ENCODE assay signal across 8 mouse cellular contexts in the genomic region with DNA sequence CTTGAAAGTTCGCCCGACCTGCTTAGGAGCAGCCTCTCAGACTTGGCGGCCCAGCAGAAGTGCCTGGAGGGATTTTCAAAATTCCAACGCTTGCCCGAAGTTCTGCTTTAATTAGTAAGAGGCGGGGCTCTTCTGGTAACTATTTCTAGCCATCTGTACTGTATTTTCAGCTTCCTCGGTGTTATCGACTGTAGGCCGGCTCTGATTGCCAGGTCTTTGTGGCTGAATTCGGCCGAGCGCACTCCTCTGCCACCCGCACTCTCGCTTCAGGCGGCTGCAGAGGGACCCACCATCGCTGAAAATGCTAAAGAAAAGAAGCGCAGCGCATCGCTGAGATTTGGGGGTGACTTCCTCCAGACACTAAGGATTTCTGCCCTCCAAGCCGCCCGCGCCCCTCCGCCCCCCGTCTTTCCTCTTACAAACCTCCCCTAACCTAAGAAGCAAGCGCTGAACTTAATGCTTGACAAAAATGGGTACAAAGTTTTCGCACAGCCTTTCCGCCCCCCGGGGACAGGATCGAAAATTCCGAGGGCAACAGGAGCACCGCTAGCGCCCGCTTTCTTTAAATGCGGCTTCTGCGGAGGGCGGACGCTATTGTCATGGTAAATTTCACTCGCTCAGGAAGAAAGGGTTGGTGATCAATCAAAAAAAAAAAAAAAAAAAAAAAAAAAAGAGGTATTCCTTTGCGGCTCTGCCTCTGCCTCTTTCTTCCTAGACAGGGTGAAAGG. TPM values are rescaled to one million over a fixed set of nuclear protein-coding genes. Genes with fewer than 3 reads are reported as not detected.
DNase-seq lines count a peak whose midpoint lies in the region; ATAC-seq lines count a peak whose summit lies in the region.

No protein-coding gene starts in this region.

- no peak for DNase-seq in T-cell, adult 2 months (ENCODE audit: low spot score)

- H3K9me3 ChIP-seq in megakaryocyte, embryonic 14.5 days: no peaks in the 10 kb centered on the region
- H3K9me3 ChIP-seq in forebrain, embryonic 12.5 days: no peaks in the 10 kb centered on the region
- H3K9me3 ChIP-seq in hindbrain, embryonic 16.5 days (ENCODE audit: control insufficient read depth, low read length): no peaks in the 10 kb centered on the region
- H3K9me3 ChIP-seq in liver, embryonic 15.5 days (replicated peaks): no peaks in the 10 kb centered on the region
- no peaks in the 10 kb centered on the region for H3K9me3 ChIP-seq in neural tube, embryonic 14.5 days (ENCODE audit: control insufficient read depth, low read length)

- peak overlapping the region; percentile 81 for H3K27ac ChIP-seq in forebrain, embryonic 12.5 days
- H3K27ac ChIP-seq in hindbrain, embryonic 16.5 days (ENCODE audit: low read depth, low read length): peak overlapping the region; percentile 51
- H3K27ac ChIP-seq in liver, embryonic 15.5 days (replicated peaks): no peak overlapping the region
- peak overlapping the region; percentile 22; the same call in 1 of the 2 replicates for H3K27ac ChIP-seq in neural tube, embryonic 14.5 days (ENCODE audit: low read depth, low read length)

- under 1% methylated on average over 39 of the region's 39 CpGs for WGBS in forebrain, embryonic 12.5 days
- 1% methylated on average over 39 of the region's 39 CpGs for WGBS in hindbrain, embryonic 16.5 days
- 4% methylated on average over 39 of the region's 39 CpGs for WGBS in liver, embryonic 15.5 days (ENCODE audit: insufficient replicate concordance)
- WGBS in neural tube, embryonic 14.5 days: 1% methylated on average over 39 of the region's 39 CpGs

- peaks cover 8% of the 10 kb centered on the region; the same call in 1 of the 2 replicates for H3K4me1 ChIP-seq in megakaryocyte, embryonic 14.5 days
- H3K4me1 ChIP-seq in forebrain, embryonic 12.5 days: peaks cover 20% of the 10 kb centered on the region
- peaks cover 5% of the 10 kb centered on the region; the same call in 1 of the 2 replicates for H3K4me1 ChIP-seq in hindbrain, embryonic 16.5 days (ENCODE audit: control insufficient read depth, insufficient read depth, low read depth, low read length)
- no peaks in the 10 kb centered on the region for H3K4me1 ChIP-seq in liver, embryonic 15.5 days (replicated peaks)
- peaks cover 6% of the 10 kb centered on the region; the same call in 1 of the 2 replicates for H3K4me1 ChIP-seq in neural tube, embryonic 14.5 days (ENCODE audit: control insufficient read depth, insufficient read depth, low read length)

- H3K9ac ChIP-seq in forebrain, embryonic 12.5 days: peak overlapping the region; percentile 64
- peak overlapping the region; percentile 64 for H3K9ac ChIP-seq in hindbrain, embryonic 16.5 days (ENCODE audit: low read depth, low read length)
- H3K9ac ChIP-seq in liver, embryonic 15.5 days: no peak overlapping the region
- peak overlapping the region; percentile 46 for H3K9ac ChIP-seq in neural tube, embryonic 14.5 days (replicated peaks; ENCODE audit: low read depth, low read length)

- ATAC-seq in megakaryocyte, adult 5-6 weeks (ENCODE audit: poor library complexity, severe bottlenecking): no peak
- peak; percentile 71; the same call in 1 of the 2 replicates for ATAC-seq in forebrain, embryonic 12.5 days (ENCODE audit: low FRiP score)
- peak; percentile 39 for ATAC-seq in hindbrain, embryonic 16.5 days
- ATAC-seq in liver, embryonic 15.5 days (ENCODE audit: insufficient read depth): no peak
- peak; percentile 6; the same call in 1 of the 2 replicates for ATAC-seq in neural tube, embryonic 14.5 days (ENCODE audit: low read depth)
- no peak for ATAC-seq in CD4-positive, CD25-positive, alpha-beta regulatory T cell, adult 4 months

- H3K4me2 ChIP-seq in forebrain, embryonic 12.5 days: peak overlapping the region; percentile 84
- peak overlapping the region; percentile 98 for H3K4me2 ChIP-seq in hindbrain, embryonic 16.5 days (ENCODE audit: low read length)
- peak overlapping the region; percentile 63 for H3K4me2 ChIP-seq in liver, embryonic 15.5 days
- H3K4me2 ChIP-seq in neural tube, embryonic 14.5 days (ENCODE audit: low read depth, low read length): peak overlapping the region; percentile 97

- no peaks in the 10 kb centered on the region for H3K36me3 ChIP-seq in megakaryocyte, embryonic 14.5 days (replicated peaks; ENCODE audit: low read length)
- H3K36me3 ChIP-seq in forebrain, embryonic 12.5 days (replicated peaks): no peaks in the 10 kb centered on the region
- no peaks in the 10 kb centered on the region for H3K36me3 ChIP-seq in hindbrain, embryonic 16.5 days (ENCODE audit: control insufficient read depth, insufficient read depth, low read length)
- H3K36me3 ChIP-seq in liver, embryonic 15.5 days (replicated peaks): no peaks in the 10 kb centered on the region
- H3K36me3 ChIP-seq in neural tube, embryonic 14.5 days (ENCODE audit: control insufficient read depth, insufficient read depth, low read length): no peaks in the 10 kb centered on the region

- H3K4me3 ChIP-seq in megakaryocyte, embryonic 14.5 days (replicated peaks): peak overlapping the region; percentile 18
- peak overlapping the region; percentile 56 for H3K4me3 ChIP-seq in forebrain, embryonic 12.5 days (replicated peaks)
- H3K4me3 ChIP-seq in hindbrain, embryonic 16.5 days (ENCODE audit: low read length): peak overlapping the region; percentile 53
- peak overlapping the region; percentile 30 for H3K4me3 ChIP-seq in liver, embryonic 15.5 days (replicated peaks)
- peak overlapping the region; percentile 48 for H3K4me3 ChIP-seq in neural tube, embryonic 14.5 days (ENCODE audit: low read depth, low read length)

- peaks cover 42% of the 10 kb centered on the region for H3K27me3 ChIP-seq in megakaryocyte, embryonic 14.5 days (replicated peaks)
- no peaks in the 10 kb centered on the region for H3K27me3 ChIP-seq in forebrain, embryonic 12.5 days
- H3K27me3 ChIP-seq in hindbrain, embryonic 16.5 days (replicated peaks; ENCODE audit: control insufficient read depth, insufficient read depth, low read length): 0 out of 2 replicates have a peak, but pooled peaks cover 3% of the 10 kb centered on the region
- H3K27me3 ChIP-seq in liver, embryonic 15.5 days: peaks cover 49% of the 10 kb centered on the region
- peaks cover 4% of the 10 kb centered on the region; the same call in 1 of the 2 replicates for H3K27me3 ChIP-seq in neural tube, embryonic 14.5 days (ENCODE audit: control insufficient read depth, insufficient read depth, low read length)

RNA-seq across cellular contexts. Expression of a gene that starts 0.5 kb away (rescaled TPM):
- 0.38 and 1.9 TPM in 2 replicates for polyA plus RNA-seq in megakaryocyte, embryonic 14.5 days (2012; ENCODE audit: insufficient read depth, low replicate concordance)
- total RNA-seq in megakaryocyte, adult 5-6 weeks (2015): not detected in 2 replicates
- total RNA-seq in megakaryocyte, adult 5-6 weeks (2017): not detected in 2 replicates
- polyA plus RNA-seq in forebrain, embryonic 12.5 days (2016; fragmentation: Nextera tagmentation; extraction: Ambion mirVana): 6.4 and 6.6 TPM in 2 replicates
- 1.4 and 1.6 TPM in 2 replicates for polyA plus RNA-seq in hindbrain, embryonic 16.5 days (2015; fragmentation: Nextera tagmentation; extraction: Ambion mirVana)
- polyA plus RNA-seq in liver, embryonic 15.5 days (2015; fragmentation: Nextera tagmentation; extraction: Ambion mirVana): 0.22 and 0.62 TPM in 2 replicates
- 2.9 and 3.3 TPM in 2 replicates for polyA plus RNA-seq in neural tube, embryonic 14.5 days (2014; fragmentation: Nextera tagmentation; extraction: Ambion mirVana)
- not detected for polyA plus RNA-seq in CD4-positive, CD25-positive, alpha-beta regulatory T cell, adult 4 months (2017; shearing (Covaris generic))

RNA-seq across cellular contexts. Expression of a gene that starts 7.7 kb away (rescaled TPM):
- not detected in 2 replicates for polyA plus RNA-seq in megakaryocyte, embryonic 14.5 days (2012; ENCODE audit: insufficient read depth, low replicate concordance)
- total RNA-seq in megakaryocyte, adult 5-6 weeks (2015): 0.18 and 1.2 TPM in 2 replicates
- total RNA-seq in megakaryocyte, adult 5-6 weeks (2017): 0.62 and 0.69 TPM in 2 replicates
- 0.56 and 0.72 TPM in 2 replicates for polyA plus RNA-seq in forebrain, embryonic 12.5 days (2016; fragmentation: Nextera tagmentation; extraction: Ambion mirVana)
- polyA plus RNA-seq in hindbrain, embryonic 16.5 days (2015; fragmentation: Nextera tagmentation; extraction: Ambion mirVana): 0.50 and 0.51 TPM in 2 replicates
- polyA plus RNA-seq in liver, embryonic 15.5 days (2015; fragmentation: Nextera tagmentation; extraction: Ambion mirVana): 0.10 and 0.14 TPM in 2 replicates
- polyA plus RNA-seq in neural tube, embryonic 14.5 days (2014; fragmentation: Nextera tagmentation; extraction: Ambion mirVana): 0.70 and 0.80 TPM in 2 replicates
- polyA plus RNA-seq in CD4-positive, CD25-positive, alpha-beta regulatory T cell, adult 4 months (2017; shearing (Covaris generic)): not detected

Comparison
In these comparisons a context has a peak if more than half of its experiments do, and no peak if none do; other contexts are left out.
1. ATAC-seq: peak in forebrain, embryonic 12.5 days (single experiment), hindbrain, embryonic 16.5 days (single experiment) and neural tube, embryonic 14.5 days (single experiment); none in megakaryocyte, adult 5-6 weeks (single experiment), liver, embryonic 15.5 days (single experiment) and CD4-positive, CD25-positive, alpha-beta regulatory T cell, adult 4 months (single experiment).
2. Peak in every context shown above with its lines, with median percentiles within 50 percentile points of each other: H3K4me3 ChIP-seq and H3K4me2 ChIP-seq.